Mouse (Mus musculus) large intestine, adult 2 months (tissue): ENCODE data around the gene Eif4e1b. TPM values are rescaled to one million over a fixed set of nuclear protein-coding genes. Genes with fewer than 3 reads are reported as not detected.

Source experiments
- DNase-seq: peaks from one replicate; pipeline ENCODE4 v3.0.0-alpha.2; 2012; ENCODE audit warnings: low read depth, low spot score
- WGBS: fragments of 180-500 bp; shearing (Covaris S2); methylation state at CpG from one replicate; pipeline ENCODE4 v1.1.7; 2018; 5-methylcytosine and 5-hydroxymethylcytosine counted together
- polyA plus RNA-seq: library from polyadenylated mRNA; depleted of rRNA; stranded (reverse); fragments of >200 nt; gene quantifications from 2 replicates; pipeline ENCODE4 v1.2.3, GENCODE M21; 2012; rRNA removed

Eif4e1b gene
- not detected in 2 replicates for polyA plus RNA-seq

- WGBS = 79% methylated on average over 4 of the region's 4 CpGs
- DNase-seq = no peak
These were observed at the start of gene Eif4e1b for GRCm38 (mm10) chr13:54783698-54784097. Eif4e1b (plus strand) TSS chr13:54783998.

- no peak for DNase-seq
- WGBS = 27% methylated on average over 3 of the region's 3 CpGs
These were observed 46.9 kb upstream of the Eif4e1b start for GRCm38 (mm10) chr13:54736931-54737330.

GRCm38 (mm10) chr13:54737488-54738212 lies 46.1 kb upstream of the Eif4e1b start:
- 3% methylated on average over 86 of the region's 87 CpGs for WGBS
- DNase-seq = no peak

GRCm38 (mm10) chr13:54738213-54738601 lies 45.6 kb upstream of the Eif4e1b start:
- WGBS = 5% methylated on average over 34 of the region's 34 CpGs
- no peak for DNase-seq

- 41% methylated on average over 6 of the region's 6 CpGs for WGBS
- no peak for DNase-seq
These were observed 37.7 kb upstream of the Eif4e1b start for GRCm38 (mm10) chr13:54746110-54746509.

- DNase-seq = no peak
- WGBS = 30% methylated on average over 10 of the region's 10 CpGs
These were observed 36.9 kb upstream of the Eif4e1b start for GRCm38 (mm10) chr13:54746896-54747295.

GRCm38 (mm10) chr13:54748190-54748589 lies 35.6 kb upstream of the Eif4e1b start:
- 70% methylated on average over 8 of the region's 8 CpGs for WGBS
- no peak for DNase-seq

GRCm38 (mm10) chr13:54748721-54749060 lies 35.1 kb upstream of the Eif4e1b start:
- 44% methylated on average over 10 of the region's 10 CpGs for WGBS
- no peak for DNase-seq

GRCm38 (mm10) chr13:54749061-54749863 lies 34.5 kb upstream of the Eif4e1b start:
- 3% methylated on average over 69 of the region's 100 CpGs for WGBS
- DNase-seq = no peak

GRCm38 (mm10) chr13:54749864-54750411 lies 33.9 kb upstream of the Eif4e1b start, which contains the start of gene Gprin1:
Gprin1 (minus strand) TSS chr13:54749874.
- DNase-seq = no peak
- 4% methylated on average over 28 of the region's 29 CpGs for WGBS

- DNase-seq = no peak
- WGBS = 6% methylated on average over 8 of the region's 8 CpGs
These were observed 33.1 kb upstream of the Eif4e1b start for GRCm38 (mm10) chr13:54750699-54751098.

GRCm38 (mm10) chr13:54752656-54753055 lies 31.1 kb upstream of the Eif4e1b start:
- 66% methylated on average over 10 of the region's 10 CpGs for WGBS

GRCm38 (mm10) chr13:54753733-54754132 lies 30.1 kb upstream of the Eif4e1b start:
- 59% methylated on average over 6 of the region's 6 CpGs for WGBS
- no peak for DNase-seq

More at GRCm38 (mm10) chr13:54752656-54753055, 31.1 kb upstream of the Eif4e1b start:
- DNase-seq = no peak

GRCm38 (mm10) chr13:54754169-54755080 lies 29.4 kb upstream of the Eif4e1b start:
- no peak for DNase-seq
- 40% methylated on average over 12 of the region's 12 CpGs for WGBS

- 25% methylated on average over 9 of the region's 9 CpGs for WGBS
- no peak for DNase-seq
These were observed 28.5 kb upstream of the Eif4e1b start for GRCm38 (mm10) chr13:54755201-54755830.

- DNase-seq = no peak
- WGBS = 87% methylated on average over 8 of the region's 8 CpGs
These were observed 27.6 kb upstream of the Eif4e1b start for GRCm38 (mm10) chr13:54756156-54756712.

- no peak for DNase-seq
- 36% methylated on average over 10 of the region's 10 CpGs for WGBS
These were observed 26.5 kb upstream of the Eif4e1b start for GRCm38 (mm10) chr13:54757093-54757830.
